Mouse (Mus musculus) retina, embryonic 14.5 days (tissue): ENCODE measurements around the gene Megf6.

Source experiments
- DNase-seq: peaks from one replicate; pipeline ENCODE4 v3.0.0-alpha.2; 2015; ENCODE audit warnings: low spot score

Megf6 gene

GRCm38 (mm10) chr4:154170506-154171150 is at the start of gene Megf6:
Gene Megf6, plus strand, starts transcription at chr4:154170730.
- DNase-seq = peak; percentile 82

GRCm38 (mm10) chr4:154121800-154122199 is 48.7 kb upstream of the Megf6 start:
- DNase-seq = no peak

GRCm38 (mm10) chr4:154122374-154122773 is 48.2 kb upstream of the Megf6 start:
- no peak for DNase-seq

DNA sequence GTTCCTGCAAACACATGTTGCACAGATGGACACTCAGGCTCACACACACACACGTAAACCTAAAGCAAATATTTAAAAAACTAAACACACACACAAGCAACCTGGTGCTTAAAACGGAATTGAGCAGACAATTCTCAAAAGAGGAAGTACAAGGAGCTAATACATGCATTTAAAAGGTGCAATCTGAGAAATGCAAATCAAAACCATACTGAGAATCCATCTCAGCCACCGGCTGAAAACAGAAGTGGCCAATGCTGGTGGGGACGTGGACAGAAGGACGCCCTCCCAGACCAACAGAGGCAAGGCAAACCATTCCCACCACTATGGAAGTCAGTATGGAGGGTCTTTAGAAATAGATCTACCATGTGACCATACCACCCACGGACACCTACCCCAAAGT is 47.0 kb upstream of the Megf6 start:
- DNase-seq = no peak

GRCm38 (mm10) chr4:154125202-154125601 is 45.3 kb upstream of the Megf6 start:
- no peak for DNase-seq

GRCm38 (mm10) chr4:154127273-154127672 is 43.3 kb upstream of the Megf6 start:
- DNase-seq = no peak

DNA sequence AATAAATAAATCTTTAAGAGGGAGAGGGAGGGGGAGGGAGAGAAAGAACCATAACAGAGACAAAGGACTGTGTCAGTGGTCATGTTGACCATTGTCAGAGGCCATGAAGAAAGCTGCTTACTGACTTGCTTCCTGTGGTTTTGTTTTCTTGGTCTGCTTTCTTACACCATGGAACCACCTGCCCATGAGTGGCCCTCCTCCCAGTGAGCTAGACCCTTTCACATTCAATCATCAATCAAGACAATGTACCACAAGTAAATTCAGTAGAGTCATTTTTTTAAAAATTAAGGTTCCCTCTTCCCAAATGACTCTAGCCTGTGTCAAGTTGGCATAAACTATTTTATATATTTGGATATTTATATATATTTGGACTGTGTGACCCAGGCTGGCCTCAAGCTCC is 40.6 kb upstream of the Megf6 start:
- no peak for DNase-seq

- no peak for DNase-seq
Measured at GRCm38 (mm10) chr4:154131894-154132293, 38.6 kb upstream of the Megf6 start.

DNA sequence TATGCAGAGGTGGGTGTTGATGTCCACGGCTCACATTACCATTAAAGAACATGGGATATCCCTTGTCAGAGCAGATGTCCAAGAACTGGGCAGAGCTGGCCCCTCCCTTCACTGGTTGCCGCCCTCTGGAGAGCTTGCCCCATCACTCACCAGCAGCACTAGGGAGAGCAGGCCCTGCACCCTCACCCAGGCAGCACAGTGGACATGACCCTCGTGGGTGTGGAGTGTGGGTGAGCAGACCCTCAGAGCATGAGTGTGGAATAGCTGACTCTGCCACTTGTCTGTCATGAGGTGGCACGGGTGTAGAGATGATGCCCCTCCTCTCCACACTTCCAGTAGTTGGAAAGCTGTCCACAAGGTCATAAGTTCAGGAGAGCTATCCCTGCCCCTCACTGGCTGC is 35.7 kb upstream of the Megf6 start:
- DNase-seq = no peak

DNA sequence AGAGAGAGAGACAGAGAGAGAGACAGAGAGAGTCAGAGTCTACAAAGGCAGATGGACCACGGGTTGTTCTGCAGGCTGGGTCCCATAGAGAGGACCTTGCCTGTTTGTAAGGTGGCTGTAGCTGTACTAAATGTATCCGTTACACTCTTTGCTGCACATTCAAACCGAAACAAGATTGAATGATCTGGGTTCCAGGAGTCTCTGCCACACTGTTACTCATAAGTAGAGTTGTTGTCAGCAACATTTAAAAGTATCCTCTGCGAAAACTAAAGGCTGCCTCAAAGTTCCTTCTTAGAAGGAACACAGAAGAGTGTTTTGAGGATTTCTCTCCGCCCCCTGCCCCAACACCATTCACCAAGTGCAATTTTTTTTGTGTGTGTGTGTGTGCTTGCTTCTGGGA is 33.4 kb upstream of the Megf6 start:
- DNase-seq = no peak

GRCm38 (mm10) chr4:154139671-154140181 is 30.8 kb upstream of the Megf6 start:
- DNase-seq = peak; percentile 64

- no peak for DNase-seq
Measured at GRCm38 (mm10) chr4:154140182-154140212, 30.5 kb upstream of the Megf6 start, which contains the start of gene Trp73. Gene Trp73, minus strand, starts transcription at chr4:154140208.

DNA sequence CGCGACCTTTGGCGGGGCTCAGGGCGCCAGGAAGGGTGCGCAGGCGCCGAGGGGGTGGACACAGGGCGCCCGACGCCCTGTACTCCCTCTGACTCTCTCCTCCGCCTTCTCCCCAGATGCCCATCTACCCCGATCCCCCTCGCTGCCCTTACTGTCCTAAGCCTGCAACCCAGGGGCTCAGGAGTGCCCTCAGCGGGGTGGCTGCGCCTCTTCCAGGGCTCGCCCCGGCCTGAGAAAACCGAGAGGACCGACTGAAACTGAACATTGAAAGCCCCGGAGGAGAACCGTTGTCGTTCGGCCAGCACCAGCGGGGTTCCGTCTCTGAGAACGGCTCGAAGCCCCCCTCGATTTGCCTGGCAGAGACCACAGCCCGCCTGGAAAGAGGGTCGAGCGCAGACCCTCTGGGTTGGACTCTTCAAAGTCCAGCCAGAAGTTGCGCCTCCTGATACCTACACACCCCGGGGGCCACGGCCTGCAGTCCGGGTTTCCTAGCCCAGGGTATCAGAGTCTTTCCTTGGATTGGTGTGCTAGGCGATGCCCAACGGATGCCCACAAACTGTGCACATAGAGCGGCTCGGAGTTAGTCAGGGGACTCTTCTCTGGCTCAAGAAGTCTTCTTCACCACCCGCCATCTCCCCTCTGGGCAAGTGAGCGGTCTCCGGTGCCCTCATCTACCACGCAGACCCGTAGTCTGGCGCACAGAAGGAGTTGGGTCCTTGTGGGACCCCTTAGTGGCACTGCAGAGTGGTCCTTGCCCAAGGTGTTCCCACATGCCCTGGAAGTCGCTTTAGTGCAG is 30.1 kb upstream of the Megf6 start:
- DNase-seq = peak; percentile 33

- DNase-seq = peak; percentile 24
Measured at GRCm38 (mm10) chr4:154141009-154141867, 29.3 kb upstream of the Megf6 start.

GRCm38 (mm10) chr4:154142211-154143040 is 28.1 kb upstream of the Megf6 start, which contains the start of gene Wrap73:
Gene Wrap73, plus strand, starts transcription at chr4:154142372.
- peak; percentile 94 for DNase-seq

DNA sequence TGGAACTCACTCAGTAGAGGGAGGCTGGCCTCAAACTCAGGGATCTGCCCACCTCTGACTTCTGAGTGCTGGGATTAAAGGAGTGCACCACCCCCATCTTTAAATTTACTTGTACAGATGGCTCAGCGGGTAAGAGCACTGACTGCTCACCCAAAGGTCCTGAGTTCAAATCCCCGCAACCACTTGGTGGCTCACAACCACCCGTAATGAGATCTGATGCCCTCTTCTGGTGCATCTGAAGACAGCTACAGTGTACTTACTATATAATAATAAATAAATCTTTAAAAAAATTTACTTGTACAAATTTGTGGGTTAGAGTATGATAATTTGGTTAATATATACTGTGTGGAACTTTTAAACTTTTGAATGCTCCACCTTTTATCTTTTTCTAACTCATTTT is 25.8 kb upstream of the Megf6 start:
- DNase-seq = no peak

GRCm38 (mm10) chr4:154146342-154146741 is 24.2 kb upstream of the Megf6 start:
- DNase-seq = no peak

DNA sequence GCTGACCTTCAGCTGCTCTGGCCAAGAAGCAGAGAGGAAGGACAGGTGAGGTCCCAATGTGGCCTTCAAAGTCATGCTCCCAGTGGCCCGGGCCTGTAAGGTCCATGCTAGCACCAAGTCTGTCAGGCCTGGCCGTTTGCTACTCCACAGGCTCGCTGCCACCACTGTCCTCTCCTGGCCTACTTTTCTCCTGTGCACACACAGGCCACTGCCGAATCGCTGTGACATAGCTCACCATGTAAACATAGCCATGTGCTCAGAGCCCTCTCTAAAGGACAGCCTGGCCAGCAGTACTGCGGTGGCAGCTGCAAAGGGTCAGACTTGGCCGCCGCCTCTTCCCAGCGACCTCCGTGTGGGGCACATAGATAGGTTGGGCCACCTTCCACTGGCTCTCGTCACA is 16.4 kb upstream of the Megf6 start:
- no peak for DNase-seq

GRCm38 (mm10) chr4:154156050-154156449 is 14.5 kb upstream of the Megf6 start:
- DNase-seq = no peak

GRCm38 (mm10) chr4:154157970-154158662 is 12.4 kb upstream of the Megf6 start:
- DNase-seq = no peak

DNA sequence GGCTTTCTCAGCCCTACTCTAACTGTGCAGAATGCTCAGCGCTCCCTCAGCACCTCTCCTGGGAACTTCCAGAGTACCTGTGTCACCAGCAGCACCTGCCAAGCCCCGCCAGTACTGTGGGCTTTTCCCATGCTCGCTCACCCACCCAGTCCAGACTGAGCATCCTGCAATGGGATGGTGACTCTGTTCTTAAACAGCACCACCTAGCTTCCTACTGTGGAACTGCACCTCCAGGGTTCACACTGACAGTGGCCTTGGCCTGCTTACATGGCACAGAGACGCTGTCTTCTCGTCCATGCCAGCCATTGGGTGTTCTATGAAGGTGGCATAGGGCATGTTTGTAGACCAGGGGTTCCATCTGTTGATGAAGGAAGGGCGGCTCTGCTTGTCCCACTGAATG is 11.5 kb upstream of the Megf6 start:
- peak; percentile 94 for DNase-seq
